Mouse (Mus musculus) gastrocnemius, postnatal 25 days (tissue): Measurements from ENCODE around the gene Polr2b. TPM values are rescaled to one million over a fixed set of nuclear protein-coding genes. Genes with fewer than 3 reads are reported as not detected.

Source experiments
- DNase-seq: peaks from one replicate; pipeline ENCODE4 v3.0.0; 2022
- total RNA-seq, 2 experiments: library from RNA; stranded (reverse); gene quantifications; 1 replicate in 1 of 2; 2 replicates in 1 of 2; pipeline ENCODE4 v1.2.3; 2021

Gene Polr2b
- total RNA-seq, 2 experiments from 2014 or later: 21.5 TPM

DNA sequence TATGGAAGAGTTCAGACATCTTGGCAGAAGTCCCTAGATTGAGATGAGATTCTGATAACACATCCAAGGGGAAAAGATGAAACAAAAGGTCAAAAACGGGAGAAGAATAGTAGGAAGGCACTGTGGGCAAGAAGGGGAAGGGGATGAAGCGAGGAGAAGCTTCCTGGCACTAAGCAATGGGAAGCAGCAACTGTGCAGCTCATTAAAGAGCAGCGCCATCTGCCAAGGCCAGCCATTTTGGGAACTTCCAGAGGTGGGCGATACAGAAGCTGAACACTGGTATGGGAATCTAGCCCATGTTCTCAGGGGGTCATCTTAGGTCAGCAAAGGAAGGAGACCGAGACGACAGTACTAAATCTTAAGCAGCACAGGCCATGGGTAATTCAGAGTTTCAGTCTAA is 53.7 kb downstream of the Polr2b start:
- DNase-seq: no peak

DNA sequence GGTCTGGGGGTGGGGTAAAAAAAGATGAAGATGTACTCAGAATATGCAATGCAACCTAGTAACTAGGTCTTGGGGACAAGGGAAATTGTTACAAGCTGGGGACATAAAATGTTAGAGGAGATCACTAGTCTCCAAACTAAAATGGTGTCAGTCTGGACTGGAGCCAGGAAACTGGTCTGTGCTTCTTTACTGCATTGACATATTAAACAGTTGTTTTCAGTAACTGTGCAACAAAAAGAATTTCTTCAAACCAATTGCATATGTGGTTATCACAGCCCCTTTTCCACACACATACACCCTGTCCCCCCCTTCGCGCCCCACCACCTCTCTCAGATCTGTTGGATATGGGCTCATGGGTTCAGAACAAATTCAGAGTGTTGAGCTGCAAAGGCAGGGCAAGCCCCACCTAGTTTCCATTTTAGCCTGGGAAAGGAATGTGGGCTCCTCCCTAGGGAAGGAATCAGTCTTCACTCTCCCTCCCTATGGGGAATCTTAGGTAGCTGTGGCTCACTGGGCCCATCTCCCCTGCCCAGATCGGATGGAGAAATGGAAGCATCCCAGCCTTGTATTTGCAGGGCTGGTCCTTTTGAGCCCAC is 54.6 kb downstream of the Polr2b start:
- DNase-seq: no peak

DNA sequence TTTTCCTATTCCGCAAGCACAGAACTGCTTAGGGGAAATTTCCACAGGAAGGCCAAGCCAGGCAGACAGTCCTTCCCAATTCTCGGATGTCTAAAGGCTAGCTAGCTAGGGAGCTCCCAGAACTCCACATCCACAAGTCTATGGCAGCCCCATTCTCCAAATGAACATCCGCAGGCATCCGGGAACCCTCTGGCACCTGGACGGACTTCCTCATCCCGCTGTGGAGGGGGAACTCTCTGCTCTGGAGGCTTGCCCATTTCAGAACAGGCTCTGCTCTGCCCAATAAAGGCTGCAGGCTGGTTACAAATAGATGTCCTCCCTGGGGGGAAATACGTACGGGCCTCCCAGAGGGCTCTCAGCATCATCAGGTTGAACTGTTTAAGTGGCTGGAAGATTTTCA is 56.4 kb downstream of the Polr2b start:
- DNase-seq: no peak

DNA sequence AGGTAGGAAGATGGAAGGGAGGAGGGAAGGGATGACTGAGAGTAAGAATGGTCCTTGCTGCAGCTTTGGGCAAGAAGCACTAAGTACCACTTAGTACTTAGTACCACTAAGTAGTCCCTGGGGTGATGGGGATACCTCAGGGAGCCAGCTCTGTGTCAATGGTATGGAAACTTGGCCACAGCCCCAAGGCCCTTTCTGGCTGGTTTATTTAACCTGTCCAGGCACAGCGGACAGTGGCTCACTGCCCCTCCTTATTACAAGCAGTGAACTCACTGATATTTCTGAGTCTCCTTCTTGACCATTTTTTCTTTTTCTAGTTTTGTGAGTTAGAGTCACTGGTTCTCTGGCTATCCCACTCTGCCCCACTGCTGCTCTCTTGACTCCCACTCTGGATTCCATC is 57.2 kb downstream of the Polr2b start:
- DNase-seq: no peak

DNA sequence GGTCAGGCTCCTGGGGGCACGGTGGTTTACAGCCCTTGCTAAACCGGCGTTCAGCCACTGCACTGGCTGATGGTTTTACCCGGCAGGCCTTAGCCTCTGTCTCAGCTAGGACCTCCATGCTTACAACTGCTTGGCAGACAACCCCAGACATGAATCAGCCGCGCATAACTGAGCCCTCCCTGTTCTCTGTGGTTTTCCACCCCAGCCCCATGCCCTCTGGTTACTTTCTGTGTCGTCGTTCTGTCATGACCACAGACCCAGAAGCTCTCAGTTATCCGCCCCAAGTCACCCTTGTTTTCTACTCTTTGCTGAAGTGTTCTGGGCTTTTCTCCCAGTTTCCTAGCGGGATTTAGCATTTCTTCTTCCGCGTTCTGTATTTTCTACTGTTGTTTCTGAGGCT is 57.7 kb downstream of the Polr2b start:
- no peak for DNase-seq

DNA sequence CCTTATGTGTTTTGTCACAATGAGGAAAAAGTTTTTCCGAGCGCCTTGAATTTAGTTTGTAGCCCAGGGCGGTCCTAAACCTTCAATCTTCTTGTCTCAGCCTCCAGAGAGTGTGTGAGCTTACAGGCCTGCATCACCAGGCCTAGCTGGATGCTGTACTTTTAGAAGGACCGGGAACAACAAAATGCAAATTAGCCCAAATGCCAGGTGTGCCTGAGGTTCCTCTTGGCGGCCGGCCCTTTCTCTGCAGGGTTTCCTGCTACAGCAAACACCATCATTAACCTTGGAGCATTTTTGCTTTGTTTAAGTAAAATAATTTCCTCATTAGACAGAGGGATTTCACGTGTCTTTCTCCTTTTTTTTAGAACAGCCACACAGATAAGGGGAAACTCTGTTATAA is 58.2 kb downstream of the Polr2b start:
- DNase-seq: no peak

DNA sequence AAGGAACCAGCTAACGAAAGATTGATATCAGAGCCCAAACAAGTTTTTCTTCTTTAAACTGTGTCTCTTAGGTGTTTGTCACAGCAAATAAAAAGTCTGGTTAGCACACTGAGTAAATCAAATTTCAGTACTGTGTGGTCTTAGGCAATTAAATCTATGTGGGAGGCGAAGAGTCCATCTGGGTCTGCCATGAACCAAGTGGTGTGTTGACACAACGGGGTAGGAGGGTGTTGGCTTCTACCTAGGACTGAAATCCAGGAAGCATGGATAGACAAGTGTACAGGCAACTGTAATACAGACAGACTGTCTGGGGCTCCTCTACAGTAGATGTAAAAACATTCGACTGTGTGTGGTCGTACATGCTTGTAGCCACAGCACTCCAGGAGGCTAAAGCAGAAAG is 59.4 kb downstream of the Polr2b start:
- no peak for DNase-seq

DNA sequence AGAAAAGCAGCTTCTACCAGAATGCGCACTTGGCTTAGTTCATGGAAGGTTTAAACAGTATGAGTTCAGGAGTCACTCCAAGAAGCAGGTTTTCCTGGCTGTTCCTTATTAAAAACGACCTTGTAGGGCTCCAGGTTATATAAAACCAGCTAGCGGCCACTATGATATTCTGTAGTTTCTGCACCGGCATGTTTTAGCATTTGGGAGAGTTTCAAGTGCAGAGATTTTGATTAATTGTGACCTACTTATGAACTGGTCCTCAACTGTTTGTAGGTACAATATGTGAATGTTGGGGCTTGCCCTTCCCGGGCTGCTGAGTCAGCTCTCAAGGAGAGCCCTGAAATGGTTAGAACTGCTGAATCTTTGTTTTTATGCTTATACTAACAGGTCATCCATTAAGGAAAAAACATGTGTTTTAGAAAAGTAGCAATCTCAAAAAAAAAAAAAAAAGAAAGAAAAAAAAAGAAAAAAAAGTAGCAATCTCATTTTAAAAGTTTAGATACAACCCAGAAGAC is 60.5 kb downstream of the Polr2b start:
- DNase-seq: no peak

DNA sequence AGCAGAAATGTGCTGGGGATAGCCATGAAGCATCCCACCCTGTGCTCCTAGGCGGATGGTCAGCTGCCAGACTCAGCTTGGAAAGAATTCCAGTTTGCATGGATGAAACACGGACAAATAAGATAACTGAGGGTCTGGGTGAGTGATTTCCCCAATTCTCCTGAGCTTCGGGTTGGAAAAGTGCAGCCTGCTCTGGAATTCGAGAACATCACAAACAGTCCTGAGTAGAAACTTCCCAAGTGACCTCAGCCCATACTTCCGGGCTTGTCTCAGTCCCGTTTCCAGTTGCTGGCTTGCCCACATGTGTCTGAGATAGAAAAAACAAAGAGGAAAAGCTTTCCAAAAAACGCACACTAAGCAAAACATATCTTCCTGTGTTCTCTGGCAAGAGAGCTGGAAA is 62.3 kb downstream of the Polr2b start:
- peak; percentile 76 for DNase-seq

DNA sequence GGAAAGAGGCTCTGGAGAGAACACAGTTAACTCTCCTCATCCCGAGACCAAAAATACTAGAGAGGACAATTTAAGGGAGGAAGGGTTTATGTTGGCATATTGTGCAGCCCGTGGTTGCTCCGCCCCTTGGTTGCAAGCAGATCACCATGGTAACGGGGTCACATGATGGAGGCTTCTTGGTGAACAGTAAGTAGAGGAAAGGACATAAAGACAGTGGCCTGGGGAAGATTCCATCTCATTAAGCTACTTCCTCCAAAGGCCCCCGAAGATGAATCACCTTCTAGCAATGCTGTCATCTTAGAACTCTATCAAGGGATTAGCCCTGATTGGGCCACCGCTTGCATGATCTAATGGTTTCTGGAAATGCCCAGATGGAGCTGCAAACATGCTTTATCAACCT is 62.8 kb downstream of the Polr2b start:
- DNase-seq: no peak

DNA sequence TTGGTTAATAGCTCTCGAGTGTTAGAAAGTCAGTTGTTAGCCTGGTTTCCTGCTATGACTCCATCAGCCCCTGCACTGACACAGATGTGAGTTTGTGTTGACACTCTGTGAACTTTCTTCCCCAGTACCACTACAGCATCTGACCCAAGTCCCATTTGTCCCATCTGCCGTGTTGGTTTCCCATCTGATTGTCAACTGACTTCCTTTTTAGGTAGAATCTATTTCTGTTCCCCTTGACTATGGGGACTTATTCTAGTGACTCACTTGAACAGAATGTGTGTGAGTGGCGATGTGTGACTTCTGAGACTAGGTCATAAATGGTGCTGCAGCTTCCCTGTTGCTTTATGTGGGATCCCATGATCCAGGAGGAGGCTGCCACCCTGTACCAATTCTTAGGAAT is 65.0 kb downstream of the Polr2b start:
- no peak for DNase-seq

DNA sequence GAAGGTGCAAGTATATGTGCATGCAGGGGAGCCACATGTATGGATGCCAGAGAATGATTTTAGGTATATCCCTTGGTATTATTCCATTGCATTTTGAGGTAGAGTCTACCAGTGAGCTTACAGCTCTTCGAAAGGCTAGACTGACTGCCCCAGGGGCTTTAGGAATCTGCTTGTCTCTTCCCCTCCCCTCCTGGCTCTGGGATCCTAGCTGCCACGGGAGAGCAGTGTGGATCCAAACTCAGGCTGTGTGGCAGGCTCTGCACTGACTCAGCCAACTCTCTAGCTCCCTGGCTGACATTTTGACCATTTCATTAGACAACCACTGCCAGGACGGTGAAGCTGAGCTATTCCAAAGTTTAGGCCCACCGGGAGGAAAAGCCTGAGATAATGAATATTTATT is 65.6 kb downstream of the Polr2b start:
- no peak for DNase-seq

DNA sequence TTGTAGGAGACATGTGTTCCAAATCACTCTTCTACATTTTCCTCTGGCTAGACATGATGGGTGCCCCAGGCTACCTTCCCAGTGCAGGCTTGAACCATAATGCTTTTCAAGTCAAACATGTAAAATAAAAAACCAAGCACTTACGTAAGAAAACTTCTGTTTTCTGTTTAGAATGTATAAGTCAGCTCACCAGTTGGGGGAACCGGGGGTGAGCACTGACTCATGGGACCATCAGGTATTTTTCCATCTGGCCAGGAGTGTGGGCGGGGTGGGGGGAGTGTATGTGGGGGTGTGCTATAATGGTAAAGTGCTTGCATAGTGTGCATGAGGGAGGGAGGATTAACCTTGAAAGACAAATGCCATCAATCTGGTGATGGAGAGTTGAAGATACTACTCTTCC is 68.1 kb downstream of the Polr2b start:
- DNase-seq: no peak

DNA sequence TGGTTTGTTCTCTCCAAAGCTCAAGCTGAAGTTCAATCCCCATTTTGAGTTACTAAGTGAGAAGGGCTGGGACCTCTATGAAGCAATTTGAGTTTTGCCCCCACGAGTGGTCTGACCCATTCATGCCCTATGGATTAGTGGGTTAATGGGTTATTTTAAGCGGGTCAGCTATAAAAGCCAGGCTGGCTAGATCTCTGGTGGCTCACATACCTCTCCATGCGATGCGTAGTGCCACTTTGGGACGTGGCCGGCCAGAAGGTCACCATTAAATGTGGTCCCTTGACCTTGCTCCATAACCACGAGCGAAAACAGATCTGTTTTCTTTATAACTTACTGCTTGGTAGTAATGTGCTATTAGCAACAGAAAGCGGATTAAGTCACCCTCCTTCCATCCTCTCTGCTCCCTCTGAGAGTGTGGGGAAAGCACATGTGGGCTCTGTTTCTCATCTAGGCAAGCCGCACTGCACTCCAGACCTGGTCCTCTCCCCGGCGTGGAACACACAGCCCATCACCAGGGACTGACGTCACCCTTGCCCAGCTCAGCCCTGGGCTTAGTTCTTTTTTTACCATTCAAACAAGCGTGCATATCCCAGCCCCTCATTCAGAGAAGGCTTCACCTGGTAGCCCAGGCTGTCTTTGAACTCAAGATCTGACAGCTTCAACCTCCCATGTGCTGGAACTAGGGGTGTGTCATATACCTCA is 69.6 kb downstream of the Polr2b start:
- DNase-seq: no peak

DNA sequence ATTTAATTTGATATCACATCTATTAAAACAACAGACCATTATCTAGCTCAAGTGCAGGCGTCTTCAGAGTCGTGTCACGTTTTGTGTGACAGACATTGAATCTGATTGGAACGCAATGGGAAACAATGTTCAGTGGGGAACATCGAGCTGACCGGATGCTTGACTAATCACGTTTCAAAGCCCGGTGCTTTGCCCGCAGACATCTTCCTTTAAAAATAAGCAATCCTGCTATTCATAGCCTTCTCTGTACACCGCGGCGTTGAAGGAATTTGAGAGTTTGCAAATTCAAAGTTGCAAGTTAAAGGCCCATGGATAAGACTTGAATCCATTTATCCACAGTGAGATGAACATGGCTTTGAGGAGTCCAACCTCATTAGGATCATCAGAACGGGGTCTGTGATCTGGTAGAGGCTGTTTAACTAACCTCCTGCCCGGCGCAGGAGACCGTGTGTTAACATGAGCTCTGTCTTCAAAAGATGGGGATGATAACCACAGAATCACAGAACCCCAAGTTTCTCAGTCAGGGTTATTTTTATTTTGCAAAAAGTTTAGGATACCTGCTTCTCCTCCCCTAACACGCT is 70.5 kb downstream of the Polr2b start:
- DNase-seq: no peak

DNA sequence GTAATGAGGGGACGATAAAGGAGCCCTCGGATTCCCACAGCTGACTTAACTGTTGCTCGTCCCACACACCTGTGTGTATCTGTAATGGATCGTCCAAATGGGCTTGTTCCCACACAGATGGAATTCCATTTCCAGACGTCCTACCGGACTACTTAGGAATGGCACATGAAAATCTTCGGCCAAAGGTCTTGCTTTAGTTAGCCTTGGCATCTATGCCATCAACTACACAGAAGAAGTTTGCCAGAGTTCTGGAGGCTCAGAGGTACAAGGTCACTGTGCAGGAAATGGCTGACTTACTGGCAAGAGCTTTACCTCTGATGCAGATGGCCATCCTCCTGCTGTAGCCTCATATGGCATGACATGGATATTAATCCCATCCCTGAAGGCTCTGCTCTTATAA is 71.3 kb downstream of the Polr2b start:
- DNase-seq: no peak

DNA sequence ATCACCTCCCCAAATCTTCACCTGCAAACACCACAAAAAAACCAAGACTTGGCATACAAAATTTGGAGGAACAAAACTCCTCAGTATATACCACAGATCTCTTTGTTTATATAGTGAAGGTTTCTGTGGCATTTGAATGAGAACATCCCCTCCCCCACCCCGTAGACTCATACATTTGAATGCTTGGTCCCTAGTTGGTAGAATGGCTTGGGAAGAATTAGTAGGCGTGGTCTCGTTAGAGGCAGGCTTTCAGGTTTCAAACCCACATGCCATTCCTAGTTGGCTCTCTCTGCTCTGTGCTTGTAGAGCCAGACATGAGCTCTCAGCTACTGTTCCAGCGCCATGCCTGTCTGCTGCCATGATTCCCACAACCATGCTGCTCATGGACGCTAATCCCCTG is 71.7 kb downstream of the Polr2b start:
- DNase-seq: no peak

DNA sequence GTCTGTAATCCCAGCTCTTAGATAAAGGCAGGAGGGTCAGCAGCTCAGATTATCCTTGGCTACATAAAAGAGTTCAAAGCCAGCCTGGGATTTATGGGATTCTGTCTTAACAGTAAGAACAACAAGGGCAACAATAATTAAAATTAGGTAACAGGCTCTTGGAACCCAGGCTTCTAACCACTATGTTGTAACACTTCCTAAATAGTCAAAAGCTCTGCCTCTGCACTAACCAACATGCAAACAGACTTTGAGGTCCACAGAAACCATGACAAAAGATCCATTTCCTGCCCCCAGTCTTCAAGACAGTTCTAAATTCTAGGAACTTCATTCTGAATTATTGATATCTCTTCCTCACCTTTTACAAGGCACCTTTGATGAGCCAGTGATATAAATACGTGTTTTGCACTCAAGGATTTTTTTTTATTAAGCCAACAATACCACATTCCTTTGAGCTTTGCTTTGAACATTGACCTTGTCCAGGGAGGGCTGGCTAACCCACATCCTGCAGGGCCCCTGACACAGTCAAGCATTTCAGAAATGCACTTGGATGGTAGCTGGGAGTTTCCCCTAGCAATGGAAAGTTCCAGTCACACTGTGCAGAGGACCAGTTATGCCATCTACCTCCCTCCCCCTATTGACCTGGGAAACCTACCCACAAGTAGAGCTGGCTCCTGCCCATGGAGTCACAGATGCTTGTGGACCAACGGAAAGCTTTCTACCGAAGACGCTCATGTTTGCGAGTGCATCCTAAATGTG is 74.0 kb downstream of the Polr2b start:
- no peak for DNase-seq

DNA sequence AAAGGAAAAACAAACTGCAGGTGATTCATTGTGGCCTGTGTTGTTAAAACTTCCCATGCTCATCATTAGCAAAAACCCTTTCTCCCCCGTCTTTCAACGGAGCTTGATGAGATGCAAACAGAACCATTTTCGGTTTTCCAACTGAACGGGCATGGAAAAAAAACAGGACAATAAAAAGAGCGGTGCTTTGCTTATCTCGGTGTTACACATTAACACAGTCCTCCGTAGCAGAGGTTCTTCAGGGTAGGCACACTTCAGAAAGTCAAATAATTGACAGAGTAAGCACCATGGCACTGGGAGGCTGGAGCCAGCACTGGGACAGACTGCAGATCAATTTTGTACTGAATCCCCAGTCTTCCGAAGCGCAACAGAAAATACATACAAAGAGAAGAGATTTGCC is 74.8 kb downstream of the Polr2b start:
- DNase-seq: no peak

DNA sequence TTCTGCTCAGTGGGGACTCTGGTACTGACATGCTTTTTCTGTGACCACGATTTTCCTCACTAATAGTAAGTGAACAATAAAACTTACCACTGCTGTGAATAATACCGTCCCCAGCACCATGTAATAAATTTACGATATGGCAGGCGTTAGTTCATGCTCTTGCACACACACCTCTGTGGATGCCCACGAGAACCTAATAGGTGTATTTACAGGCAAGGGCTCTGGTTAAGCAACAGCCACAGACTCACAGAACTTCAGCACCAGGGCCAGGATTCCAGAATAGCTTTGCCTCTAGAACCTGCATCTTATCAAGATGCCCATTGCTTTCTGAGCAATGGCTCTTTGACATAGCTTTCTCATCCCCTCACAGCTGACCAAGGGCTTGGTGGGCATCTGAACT is 75.3 kb downstream of the Polr2b start:
- no peak for DNase-seq

DNA sequence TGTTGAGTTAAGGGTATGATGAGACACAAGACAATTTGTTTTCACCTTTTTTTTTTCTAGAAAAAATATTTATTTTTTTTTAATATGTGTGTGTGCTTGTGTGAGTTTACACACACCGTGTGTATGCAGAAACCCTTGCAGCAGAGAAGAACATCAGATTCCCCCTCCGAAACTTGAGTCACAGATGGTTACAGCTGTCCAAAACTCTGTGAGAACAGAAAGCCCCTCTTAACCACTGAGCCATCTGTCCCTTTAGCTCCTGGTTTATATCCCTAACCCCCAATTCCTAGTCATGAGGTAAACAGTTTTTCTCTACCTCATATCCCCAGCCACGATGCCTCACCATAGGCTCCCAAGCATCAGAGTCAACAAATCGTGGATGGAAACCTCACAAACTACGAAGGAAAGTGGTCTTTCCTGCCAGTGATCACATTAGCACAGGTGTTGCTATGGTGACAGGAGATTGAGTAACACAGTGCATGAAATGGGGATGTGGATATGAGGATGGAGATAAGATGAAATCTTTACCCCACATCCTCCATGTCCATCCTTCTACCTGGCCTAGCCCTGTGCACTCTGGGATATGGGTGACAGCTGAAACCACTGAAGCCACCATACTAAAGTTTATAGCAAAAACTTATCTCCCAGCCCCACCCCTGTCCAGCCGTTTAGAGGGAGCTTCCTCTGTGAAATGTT is 76.1 kb downstream of the Polr2b start:
- DNase-seq: no peak

DNA sequence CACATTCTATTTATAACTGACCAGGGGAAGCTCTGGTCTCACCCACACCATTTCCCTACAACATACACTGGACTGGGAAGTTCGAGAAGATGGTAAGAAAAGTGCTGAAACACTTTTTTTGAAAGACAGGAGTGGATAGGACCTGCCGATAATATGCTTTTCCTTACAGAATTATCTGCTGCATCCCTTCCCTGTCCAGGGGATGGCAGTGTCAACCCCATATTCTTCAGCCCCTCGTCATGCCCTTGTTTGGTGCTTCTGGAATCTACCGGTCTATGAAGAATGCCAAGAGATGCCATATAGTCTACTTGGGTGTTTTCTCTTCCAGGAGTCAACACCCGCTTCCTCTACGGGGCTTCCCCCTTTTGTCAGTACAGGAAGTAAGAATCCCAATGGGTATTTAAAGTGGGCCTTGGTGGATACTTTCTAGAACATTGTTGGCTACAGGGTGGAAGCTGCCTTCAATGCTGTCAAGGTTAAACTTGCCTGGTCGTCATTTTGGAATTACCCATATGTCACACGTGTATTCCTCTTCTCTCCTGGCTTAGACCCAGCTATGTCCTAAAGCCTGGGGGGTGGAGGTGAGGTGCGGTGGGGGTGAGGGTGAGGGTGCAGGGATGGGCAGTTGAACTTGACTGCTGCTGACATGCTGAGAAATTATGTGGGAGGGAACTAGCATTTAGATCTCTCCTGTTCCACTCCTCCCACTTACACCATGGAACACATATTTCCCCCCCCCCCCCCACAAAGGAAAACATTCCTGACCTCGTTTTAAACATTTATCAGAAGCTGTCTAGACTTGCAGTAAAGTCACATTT is 76.9 kb downstream of the Polr2b start:
- DNase-seq: no peak
